Mouse (Mus musculus) forebrain, embryonic 16.5 days (tissue): ENCODE measurements around the gene Kank4. TPM values are rescaled to one million over a fixed set of nuclear protein-coding genes. Genes with fewer than 3 reads are reported as not detected.

Source experiments
- ATAC-seq: fragments of 200-750 bp; cut with Nextera tagmentation; 2 replicates; pipeline ENCODE4 v1.8.0; 2017; ENCODE audit warnings: mild to moderate bottlenecking, moderate library complexity
- H3K27ac ChIP-seq: fragments of 300-500 bp; sonication (generic); 2 replicates; pipeline ENCODE4 v1.5.1; 2014; ENCODE audit warnings: low read length, control low read depth
- H3K27me3 ChIP-seq: fragments of 300-500 bp; sonication (generic); replicated peaks from 2 replicates; pipeline ENCODE4 v1.6.1; 2014; ENCODE audit warnings: low read length; ENCODE audit not compliant: control insufficient read depth, insufficient read depth
- H3K36me3 ChIP-seq: fragments of 300-500 bp; sonication (generic); 2 replicates; pipeline ENCODE4 v1.6.1; 2014; ENCODE audit not compliant: control insufficient read depth, insufficient read depth
- H3K4me1 ChIP-seq: fragments of 300-500 bp; sonication (generic); replicated peaks from 2 replicates; pipeline ENCODE4 v1.6.1; 2014; ENCODE audit warnings: low read length; ENCODE audit not compliant: control insufficient read depth, insufficient read depth
- H3K4me2 ChIP-seq: fragments of 300-500 bp; sonication (generic); 2 replicates; pipeline ENCODE4 v1.6.1; 2014; ENCODE audit warnings: mild to moderate bottlenecking, low read length, control low read depth
- H3K4me3 ChIP-seq: fragments of 300-500 bp; sonication (generic); replicated peaks from 2 replicates; pipeline ENCODE4 v1.5.1; 2014; ENCODE audit warnings: mild to moderate bottlenecking, low read length, control low read depth
- H3K9ac ChIP-seq: fragments of 300-500 bp; sonication (generic); replicated peaks from 2 replicates; pipeline ENCODE4 v1.6.1; 2014; ENCODE audit warnings: low read depth, low read length, control low read depth
- H3K9me3 ChIP-seq: fragments of 300-500 bp; sonication (generic); 2 replicates; pipeline ENCODE4 v1.6.1; 2016; ENCODE audit warnings: low read length; ENCODE audit not compliant: control insufficient read depth
- WGBS: fragments of 180-500 bp; shearing (Covaris S2); extraction: QIAGEN DNeasy Blood & Tissue Kit; methylation state at CpG from one replicate; pipeline ENCODE4 v1.1.7; 2014; 5-methylcytosine and 5-hydroxymethylcytosine counted together
- polyA plus RNA-seq: library from polyadenylated mRNA; unstranded; fragments of >200 nt; fragmentation: Nextera tagmentation; extraction: Ambion mirVana; gene quantifications from 2 replicates; pipeline ENCODE4 v1.2.1, GENCODE M21; 2015

Kank4 gene
- polyA plus RNA-seq: 0.29 and 0.46 TPM in 2 replicates

DNA sequence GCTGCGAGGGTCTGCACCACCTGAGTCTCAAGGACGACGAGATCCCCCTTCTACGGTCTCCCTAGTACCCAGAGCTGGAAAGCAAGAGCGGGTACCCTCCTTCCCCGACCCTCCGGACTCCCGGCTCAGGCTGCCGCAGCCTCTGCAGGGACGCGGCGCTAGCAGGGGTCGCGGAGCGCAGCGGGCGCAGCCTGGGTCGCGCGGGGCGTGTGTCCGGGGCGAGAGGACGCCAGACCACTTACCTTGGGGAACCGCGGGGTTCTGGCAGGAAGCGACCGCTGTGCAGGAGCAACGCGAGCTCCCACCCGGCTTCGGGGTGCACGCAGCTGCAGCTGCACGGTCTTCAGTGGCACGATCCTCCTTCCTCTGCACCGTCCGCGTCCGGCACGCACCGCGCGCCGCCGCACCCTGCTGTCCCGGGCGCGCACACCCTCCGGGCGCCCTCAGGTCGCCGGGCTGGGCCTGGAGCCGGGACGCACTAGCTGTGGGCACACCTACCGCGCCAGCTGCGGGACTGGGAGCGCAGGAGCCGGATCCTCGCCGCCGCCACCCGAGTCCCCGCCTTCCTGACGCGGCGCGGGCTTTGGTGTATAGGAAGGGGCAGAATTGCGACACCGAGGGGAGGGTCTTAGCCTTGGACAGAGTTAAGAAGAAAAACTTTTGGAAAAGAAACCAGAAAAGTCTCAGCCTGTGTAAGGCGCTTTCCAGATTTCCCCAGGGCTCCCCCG, at the start of gene Kank4:
Gene Kank4, minus strand, starts transcription at position 354 of the 728 bp plus-strand sequence.
- Histone ChIP-seq H3K36me3 (no peaks in the 10 kb centered on the region), H3K4me2 (peak within 1 kb of the TSS; percentile 100), H3K4me1 (peaks cover 5% of the 10 kb centered on the region), H3K9me3 (no peaks in the 10 kb centered on the region), H3K27me3 (peaks cover 32% of the 10 kb centered on the region), H3K27ac (no peak within 1 kb of the TSS), H3K9ac (peak within 1 kb of the TSS; percentile 72), H3K4me3 (peak within 1 kb of the TSS; percentile 72)
- under 1% methylated on average over 72 of the region's 72 CpGs for WGBS
- peak; percentile 74 for ATAC-seq

DNA sequence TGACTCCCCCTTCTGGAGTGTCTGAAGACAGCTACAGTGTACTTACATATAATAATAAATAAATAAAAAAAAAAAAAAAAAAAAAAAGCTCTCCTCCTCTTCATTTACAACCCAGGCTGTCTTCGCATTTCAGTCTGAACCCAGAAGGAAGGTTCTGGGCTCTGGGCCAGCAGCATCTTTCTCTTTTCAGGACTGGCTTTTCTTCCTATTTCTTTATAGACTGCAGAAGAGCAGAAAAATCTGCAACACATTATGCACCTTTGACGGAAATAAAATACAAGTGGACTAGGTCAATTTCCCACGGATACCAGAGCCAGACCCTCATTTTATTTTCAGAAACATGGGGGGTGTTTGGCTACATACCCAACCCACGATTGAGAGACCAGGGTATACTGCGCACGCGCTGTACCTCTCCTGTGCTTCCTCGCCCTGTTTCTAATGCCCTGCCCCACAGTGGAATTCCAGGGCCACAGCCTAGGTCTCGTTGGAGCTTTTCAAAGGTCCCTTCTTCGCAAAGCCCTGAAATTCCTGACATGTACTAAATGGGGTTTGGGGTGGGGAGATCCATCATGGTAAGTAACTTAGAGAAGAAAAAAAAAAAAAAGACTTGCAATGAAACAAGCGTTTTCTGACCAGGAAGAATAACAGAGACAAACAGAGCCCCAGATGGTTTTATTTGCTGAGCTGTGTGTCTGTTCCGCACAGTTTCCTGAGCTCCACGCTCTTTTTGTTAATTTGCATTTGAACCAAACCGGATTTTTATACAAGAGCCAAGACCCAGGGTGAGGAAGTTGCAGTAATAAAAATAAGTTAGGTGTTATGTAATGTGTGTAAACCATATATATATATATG, 48.3 kb upstream of the Kank4 start:
- Histone ChIP-seq H3K27me3 (no peaks in the 10 kb centered on the region), H3K36me3 (no peaks in the 10 kb centered on the region), H3K9ac (no peak overlapping the region), H3K4me3 (no peak overlapping the region), H3K4me1 (no peaks in the 10 kb centered on the region), H3K4me2 (no peak overlapping the region), H3K9me3 (no peaks in the 10 kb centered on the region), H3K27ac (no peak overlapping the region)
- 68% methylated on average over 14 of the region's 14 CpGs for WGBS
- no peak for ATAC-seq

DNA sequence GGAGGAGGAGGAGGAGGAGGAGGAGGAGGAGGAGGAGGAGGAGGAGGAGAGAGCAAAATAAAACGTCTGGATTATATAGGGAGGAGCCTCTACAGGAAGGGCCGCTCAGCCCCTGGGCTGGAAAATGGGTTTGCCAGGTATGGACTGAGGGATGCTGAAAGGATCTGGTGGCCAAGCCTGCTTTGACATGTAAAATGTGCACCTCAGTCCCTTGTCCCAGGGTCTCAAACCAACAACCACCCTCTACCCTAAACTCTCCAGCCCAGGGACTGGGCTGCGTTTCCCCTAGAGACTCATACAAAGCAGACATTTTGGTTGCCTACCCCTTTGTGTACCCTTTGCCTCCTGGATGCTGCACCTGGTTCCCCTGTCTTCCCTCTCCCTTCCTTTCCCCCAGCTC, 47.2 kb upstream of the Kank4 start:
- no peak overlapping the region for H3K4me2 ChIP-seq

DNA sequence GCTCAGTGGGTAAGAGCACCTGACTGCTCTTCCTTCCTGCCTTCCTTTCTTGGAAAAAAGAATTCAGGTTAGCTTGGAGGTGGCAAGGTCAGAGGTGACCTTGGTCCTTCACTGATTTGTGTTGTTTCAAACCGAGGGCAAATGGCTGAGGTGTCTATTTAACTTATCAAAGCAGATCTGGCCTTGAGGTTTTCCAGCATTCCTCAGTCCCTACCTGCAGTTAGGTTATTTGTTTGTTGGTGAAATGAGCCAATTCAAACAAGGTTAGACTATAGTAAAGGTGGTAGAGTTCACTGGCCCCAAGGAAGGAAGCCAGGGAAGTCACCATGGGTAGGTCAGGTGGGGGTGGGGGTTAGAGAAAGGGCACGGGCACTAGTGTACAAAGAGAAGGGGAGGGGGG, 46.8 kb upstream of the Kank4 start:
- Histone ChIP-seq H3K4me3 (no peak overlapping the region), H3K9me3 (0 out of 2 replicates have a peak, but pooled peaks cover 5% of the 10 kb centered on the region), H3K27ac (no peak overlapping the region), H3K9ac (no peak overlapping the region), H3K27me3 (no peaks in the 10 kb centered on the region), H3K4me2 (no peak overlapping the region), H3K4me1 (no peaks in the 10 kb centered on the region), H3K36me3 (no peaks in the 10 kb centered on the region)
- ATAC-seq: no peak
- WGBS: 79% methylated on average over 1 of the region's 2 CpGs

More for the DNA sequence above, 47.2 kb upstream of the Kank4 start:
- no peaks in the 10 kb centered on the region for H3K4me1 ChIP-seq
- H3K27me3 ChIP-seq: no peaks in the 10 kb centered on the region
- no peak overlapping the region for H3K4me3 ChIP-seq
- no peak for ATAC-seq
- WGBS: 69% methylated on average over 3 of the region's 3 CpGs
- H3K9me3 ChIP-seq: 0 out of 2 replicates have a peak, but pooled peaks cover 5% of the 10 kb centered on the region
- H3K9ac ChIP-seq: no peak overlapping the region
- H3K27ac ChIP-seq: no peak overlapping the region
- no peaks in the 10 kb centered on the region for H3K36me3 ChIP-seq

DNA sequence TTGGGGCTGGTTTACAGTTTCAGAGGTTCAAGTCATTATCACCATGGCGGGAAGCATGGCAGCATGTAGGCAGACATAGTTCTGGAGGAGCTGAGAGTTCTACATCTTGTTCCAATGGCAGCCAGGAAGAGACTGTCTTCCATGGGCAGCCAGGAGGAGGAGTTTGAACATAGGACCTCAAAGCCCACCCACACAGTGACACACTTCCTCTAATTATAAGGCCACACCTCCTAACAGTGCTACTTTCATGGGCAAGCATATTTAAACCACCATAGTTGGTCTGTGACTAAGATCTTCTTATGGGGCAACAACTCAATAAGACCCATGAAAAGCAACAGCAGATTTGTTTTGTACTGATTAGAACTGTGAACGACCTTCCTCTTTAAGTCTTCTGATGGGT, 46.1 kb upstream of the Kank4 start:
- WGBS: 92% methylated on average over 2 of the region's 2 CpGs
- no peak overlapping the region for H3K9ac ChIP-seq
- 0 out of 2 replicates have a peak, but pooled peaks cover 5% of the 10 kb centered on the region for H3K9me3 ChIP-seq
- no peak overlapping the region for H3K4me2 ChIP-seq
- no peaks in the 10 kb centered on the region for H3K36me3 ChIP-seq
- no peak for ATAC-seq
- no peak overlapping the region for H3K27ac ChIP-seq
- no peak overlapping the region for H3K4me3 ChIP-seq
- H3K4me1 ChIP-seq: no peaks in the 10 kb centered on the region
- H3K27me3 ChIP-seq: no peaks in the 10 kb centered on the region

DNA sequence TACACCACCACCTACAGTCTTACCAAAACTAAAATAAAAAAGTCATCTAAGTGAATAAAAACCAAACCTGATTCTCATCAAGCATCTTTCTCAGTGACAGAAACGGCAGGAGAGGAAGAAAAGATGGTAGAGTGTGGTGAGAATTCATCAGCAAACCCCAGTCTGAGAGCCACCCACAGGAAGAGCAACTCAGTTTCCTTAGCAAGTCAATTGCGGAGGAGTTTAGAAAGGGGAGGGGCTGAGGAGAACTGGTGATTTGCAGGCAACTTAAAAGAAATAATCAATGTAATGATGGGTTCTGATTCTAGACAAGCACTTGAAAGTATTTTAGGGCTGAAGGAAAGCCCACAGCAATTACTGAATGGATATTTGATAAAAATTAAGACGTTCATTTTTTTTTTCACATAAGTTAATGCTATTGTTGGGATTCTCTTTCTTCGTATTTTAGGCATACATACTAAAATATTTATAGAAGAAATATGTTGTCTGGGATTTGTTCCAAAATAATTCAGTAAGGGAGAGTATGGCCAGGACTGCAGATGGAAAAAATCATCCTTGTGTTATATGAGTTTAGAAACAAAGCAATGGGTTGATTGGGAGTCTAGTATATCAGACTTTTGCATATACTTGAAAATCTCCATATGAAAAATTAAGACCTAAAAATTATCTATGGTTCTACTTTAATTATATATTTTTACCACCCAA, 41.0 kb upstream of the Kank4 start:
- no peaks in the 10 kb centered on the region for H3K4me1 ChIP-seq
- H3K4me3 ChIP-seq: no peak overlapping the region
- no peaks in the 10 kb centered on the region for H3K27me3 ChIP-seq
- 0 out of 2 replicates have a peak, but pooled peaks cover 5% of the 10 kb centered on the region for H3K9me3 ChIP-seq
- H3K4me2 ChIP-seq: no peak overlapping the region
- no peak for ATAC-seq
- H3K36me3 ChIP-seq: no peaks in the 10 kb centered on the region
- WGBS: 73% methylated on average over 4 of the region's 4 CpGs
- no peak overlapping the region for H3K27ac ChIP-seq
- no peak overlapping the region for H3K9ac ChIP-seq

DNA sequence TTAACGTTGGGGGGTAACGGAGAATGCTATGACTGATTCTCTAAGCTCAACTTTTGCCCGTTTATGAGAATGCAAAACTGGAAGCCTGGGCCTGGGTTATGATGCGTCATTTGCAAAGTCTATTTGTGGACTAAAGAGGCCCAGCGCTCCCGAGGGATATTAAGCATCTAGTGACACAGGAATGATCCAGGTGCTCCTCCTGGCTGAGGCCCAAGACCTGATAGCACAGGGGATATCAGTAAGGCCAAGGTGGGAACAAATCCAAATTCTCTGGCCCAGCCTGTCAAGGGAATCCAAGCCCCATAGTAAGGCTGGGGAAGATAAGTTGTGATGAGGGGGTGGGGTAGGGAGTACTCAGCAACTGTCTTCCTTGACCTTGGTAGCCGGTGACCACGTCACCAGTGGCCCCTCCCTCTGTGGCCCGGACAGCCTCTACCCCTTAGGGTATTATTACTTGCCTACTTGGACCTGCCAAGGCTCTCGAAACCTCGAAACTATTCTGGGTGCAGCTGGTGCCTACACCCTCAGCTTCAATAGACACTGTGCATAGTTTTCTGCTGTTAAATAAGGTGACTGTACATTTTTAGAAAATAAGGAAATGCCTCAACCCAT, 39.8 kb upstream of the Kank4 start:
- H3K4me2 ChIP-seq: no peak overlapping the region
- H3K27me3 ChIP-seq: no peaks in the 10 kb centered on the region
- no peak overlapping the region for H3K9ac ChIP-seq
- no peaks in the 10 kb centered on the region for H3K36me3 ChIP-seq
- no peak for ATAC-seq
- H3K4me3 ChIP-seq: no peak overlapping the region
- no peaks in the 10 kb centered on the region for H3K4me1 ChIP-seq
- no peak overlapping the region for H3K27ac ChIP-seq
- 77% methylated on average over 11 of the region's 11 CpGs for WGBS
- H3K9me3 ChIP-seq: 0 out of 2 replicates have a peak, but pooled peaks cover 5% of the 10 kb centered on the region

DNA sequence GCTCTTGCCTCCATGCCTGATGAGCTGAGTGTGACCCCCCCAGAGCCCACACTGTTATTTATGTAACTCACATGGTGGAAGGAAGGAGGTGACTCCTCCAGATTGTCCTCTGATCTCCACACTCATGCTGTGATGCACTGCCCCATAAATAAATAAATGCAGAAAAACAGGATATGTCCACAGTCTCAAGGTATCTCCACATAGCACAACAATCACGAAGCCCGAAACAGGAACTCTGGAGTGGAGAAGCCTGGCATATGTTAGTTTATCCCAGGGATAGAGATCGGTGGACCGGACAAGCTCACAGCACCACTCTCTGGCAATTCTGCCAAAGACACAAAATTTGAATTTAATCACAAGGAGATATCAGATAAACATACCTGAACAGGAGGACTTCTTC, 36.6 kb upstream of the Kank4 start:
- Histone ChIP-seq H3K27me3 (no peaks in the 10 kb centered on the region; the same call in 1 of the 2 replicates), H3K4me2 (no peak overlapping the region), H3K9ac (no peak overlapping the region), H3K9me3 (no peaks in the 10 kb centered on the region), H3K4me3 (no peak overlapping the region), H3K4me1 (no peaks in the 10 kb centered on the region), H3K27ac (no peak overlapping the region), H3K36me3 (no peaks in the 10 kb centered on the region)
- WGBS: 94% methylated on average over 4 of the region's 4 CpGs
- no peak for ATAC-seq
